Mouse (Mus musculus) neural tube, embryonic 14.5 days (tissue): ENCODE data around the gene Kdm5a. TPM values are rescaled to one million over a fixed set of nuclear protein-coding genes. Genes with fewer than 3 reads are reported as not detected.

ENCODE experiments used
- ATAC-seq: fragments of 200-750 bp; cut with Nextera tagmentation; 2 replicates; pipeline ENCODE4 v1.8.0; 2017; ENCODE audit warnings: low read depth, mild to moderate bottlenecking, moderate TSS enrichment, moderate library complexity
- H3K27ac ChIP-seq: fragments of 300-500 bp; sonication (generic); 2 replicates; pipeline ENCODE4 v1.5.1; 2014; ENCODE audit warnings: low read depth, mild to moderate bottlenecking, control low read depth, low read length, moderate library complexity, mixed read lengths
- H3K27me3 ChIP-seq: fragments of 300-500 bp; sonication (generic); 2 replicates; pipeline ENCODE4 v1.6.1; 2014; ENCODE audit warnings: low read length; ENCODE audit not compliant: control insufficient read depth, insufficient read depth
- H3K36me3 ChIP-seq: fragments of 300-500 bp; sonication (generic); 2 replicates; pipeline ENCODE4 v1.6.1; 2014; ENCODE audit warnings: low read length, mixed read lengths; ENCODE audit not compliant: control insufficient read depth, insufficient read depth
- H3K4me1 ChIP-seq: fragments of 300-500 bp; sonication (generic); 2 replicates; pipeline ENCODE4 v1.6.1; 2014; ENCODE audit warnings: low read length; ENCODE audit not compliant: control insufficient read depth, insufficient read depth
- H3K4me2 ChIP-seq: fragments of 300-500 bp; sonication (generic); 2 replicates; pipeline ENCODE4 v1.6.1; 2014; ENCODE audit warnings: mild to moderate bottlenecking, low read depth, low read length, control low read depth
- H3K4me3 ChIP-seq: fragments of 300-500 bp; sonication (generic); 2 replicates; pipeline ENCODE4 v1.5.1; 2014; ENCODE audit warnings: low read depth, low read length, control low read depth, mixed read lengths
- H3K9ac ChIP-seq: fragments of 300-500 bp; sonication (generic); replicated peaks from 2 replicates; pipeline ENCODE4 v1.6.1; 2014; ENCODE audit warnings: low read depth, mild to moderate bottlenecking, control low read depth, low read length, mixed read lengths
- H3K9me3 ChIP-seq: fragments of 300-500 bp; sonication (generic); 2 replicates; pipeline ENCODE4 v1.6.1; 2016; ENCODE audit warnings: low read length; ENCODE audit not compliant: control insufficient read depth
- WGBS: fragments of 180-500 bp; shearing (Covaris S2); extraction: QIAGEN DNeasy Blood & Tissue Kit; methylation state at CpG from one replicate; pipeline ENCODE4 v1.1.7; 2014; 5-methylcytosine and 5-hydroxymethylcytosine counted together
- polyA plus RNA-seq: library from polyadenylated mRNA; unstranded; fragments of >200 nt; fragmentation: Nextera tagmentation; extraction: Ambion mirVana; gene quantifications from 2 replicates; pipeline ENCODE4 v1.2.1, GENCODE M21; 2014

Gene Kdm5a
- polyA plus RNA-seq, 1 experiment from 2014 or later = 35.0 TPM

GRCm38 (mm10) chr6:120486051-120486510, 122.2 kb downstream of the Kdm5a start:
- ATAC-seq = no peak
- Histone ChIP-seq H3K27me3 (no peaks in the 10 kb centered on the region), H3K4me1 (peaks cover 21% of the 10 kb centered on the region), H3K9me3 (no peaks in the 10 kb centered on the region), H3K4me2 (no peak overlapping the region), H3K36me3 (no peaks in the 10 kb centered on the region), H3K27ac (no peak overlapping the region), H3K9ac (no peak overlapping the region), H3K4me3 (no peak overlapping the region)
- 64% methylated on average over 8 of the region's 8 CpGs for WGBS

- Histone ChIP-seq H3K27ac (no peak overlapping the region), H3K4me2 (no peak overlapping the region), H3K9me3 (no peaks in the 10 kb centered on the region), H3K36me3 (no peaks in the 10 kb centered on the region), H3K27me3 (no peaks in the 10 kb centered on the region), H3K4me3 (no peak overlapping the region), H3K4me1 (peaks cover 35% of the 10 kb centered on the region), H3K9ac (no peak overlapping the region)
- 88% methylated on average over 3 of the region's 3 CpGs for WGBS
- no peak for ATAC-seq
Measured at GRCm38 (mm10) chr6:120488647-120489046, 124.7 kb downstream of the Kdm5a start.

DNA sequence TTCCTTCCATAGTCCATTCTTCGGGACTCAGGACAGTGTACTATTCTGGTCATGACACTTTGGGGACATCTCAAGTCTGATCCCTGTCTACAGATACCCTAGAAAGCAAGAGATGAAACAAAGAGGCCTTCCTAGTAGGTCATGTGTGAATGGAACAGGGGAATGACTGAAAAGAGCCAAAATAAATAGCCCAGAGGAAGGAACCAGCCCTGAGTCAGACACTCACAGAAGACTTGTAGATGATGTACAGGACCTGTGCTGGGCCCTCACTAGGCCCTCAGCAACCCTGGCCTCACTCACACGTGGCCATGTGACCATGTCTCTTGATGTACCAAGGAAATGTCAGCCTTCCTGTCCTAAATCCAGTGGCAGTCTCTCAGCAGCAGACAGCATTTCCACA, 125.5 kb downstream of the Kdm5a start:
- Histone ChIP-seq H3K27ac (no peak overlapping the region), H3K4me1 (peaks cover 37% of the 10 kb centered on the region), H3K9ac (no peak overlapping the region), H3K36me3 (no peaks in the 10 kb centered on the region), H3K4me2 (no peak overlapping the region; the same call in 1 of the 2 replicates), H3K4me3 (no peak overlapping the region), H3K9me3 (no peaks in the 10 kb centered on the region), H3K27me3 (no peaks in the 10 kb centered on the region)
- no peak for ATAC-seq
- WGBS = 71% methylated on average over 2 of the region's 2 CpGs

GRCm38 (mm10) chr6:120491064-120491463, 127.1 kb downstream of the Kdm5a start:
- peaks cover 39% of the 10 kb centered on the region for H3K4me1 ChIP-seq

DNA sequence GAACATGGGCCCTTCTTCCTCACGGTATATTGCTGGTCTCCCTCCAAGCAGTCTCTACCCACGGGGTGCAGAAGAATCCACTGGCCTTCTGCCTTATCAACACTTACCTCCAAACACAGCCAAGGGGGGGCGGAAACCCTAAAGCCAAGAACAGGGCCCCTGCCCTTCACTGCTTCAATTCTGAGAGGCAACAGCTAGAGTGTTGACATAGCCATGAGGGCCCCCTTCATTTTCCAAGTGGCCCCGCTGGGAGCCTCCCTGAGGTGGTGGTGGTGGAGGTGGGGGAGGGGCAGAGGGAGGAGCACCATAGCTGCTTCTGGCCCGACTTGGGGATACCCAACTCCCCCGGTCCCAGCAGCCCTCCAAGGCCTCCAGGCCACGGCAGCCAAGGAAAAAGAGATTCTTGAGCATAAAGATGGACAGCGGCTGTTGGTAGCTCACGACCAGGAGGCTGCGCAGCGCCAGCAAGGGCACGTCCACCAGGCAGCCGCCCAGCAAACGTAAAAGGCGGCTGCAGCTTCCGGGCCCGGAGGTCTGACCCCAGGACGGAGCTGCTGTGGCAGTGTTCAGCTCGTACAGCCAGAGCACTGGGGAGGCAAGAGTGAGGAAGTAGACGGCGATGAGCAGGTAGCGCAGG, 128.1 kb downstream of the Kdm5a start:
- no peak for ATAC-seq

More at GRCm38 (mm10) chr6:120491064-120491463, 127.1 kb downstream of the Kdm5a start:
- 38% methylated on average over 7 of the region's 7 CpGs for WGBS
- no peak for ATAC-seq
- H3K9me3 ChIP-seq = no peaks in the 10 kb centered on the region
- H3K9ac ChIP-seq = no peak overlapping the region; the same call in 1 of the 2 replicates
- H3K27me3 ChIP-seq = no peaks in the 10 kb centered on the region
- peak overlapping the region; percentile 78 for H3K4me2 ChIP-seq
- H3K4me3 ChIP-seq = peak overlapping the region; percentile 73
- no peaks in the 10 kb centered on the region for H3K36me3 ChIP-seq
- H3K27ac ChIP-seq = no peak overlapping the region

DNA sequence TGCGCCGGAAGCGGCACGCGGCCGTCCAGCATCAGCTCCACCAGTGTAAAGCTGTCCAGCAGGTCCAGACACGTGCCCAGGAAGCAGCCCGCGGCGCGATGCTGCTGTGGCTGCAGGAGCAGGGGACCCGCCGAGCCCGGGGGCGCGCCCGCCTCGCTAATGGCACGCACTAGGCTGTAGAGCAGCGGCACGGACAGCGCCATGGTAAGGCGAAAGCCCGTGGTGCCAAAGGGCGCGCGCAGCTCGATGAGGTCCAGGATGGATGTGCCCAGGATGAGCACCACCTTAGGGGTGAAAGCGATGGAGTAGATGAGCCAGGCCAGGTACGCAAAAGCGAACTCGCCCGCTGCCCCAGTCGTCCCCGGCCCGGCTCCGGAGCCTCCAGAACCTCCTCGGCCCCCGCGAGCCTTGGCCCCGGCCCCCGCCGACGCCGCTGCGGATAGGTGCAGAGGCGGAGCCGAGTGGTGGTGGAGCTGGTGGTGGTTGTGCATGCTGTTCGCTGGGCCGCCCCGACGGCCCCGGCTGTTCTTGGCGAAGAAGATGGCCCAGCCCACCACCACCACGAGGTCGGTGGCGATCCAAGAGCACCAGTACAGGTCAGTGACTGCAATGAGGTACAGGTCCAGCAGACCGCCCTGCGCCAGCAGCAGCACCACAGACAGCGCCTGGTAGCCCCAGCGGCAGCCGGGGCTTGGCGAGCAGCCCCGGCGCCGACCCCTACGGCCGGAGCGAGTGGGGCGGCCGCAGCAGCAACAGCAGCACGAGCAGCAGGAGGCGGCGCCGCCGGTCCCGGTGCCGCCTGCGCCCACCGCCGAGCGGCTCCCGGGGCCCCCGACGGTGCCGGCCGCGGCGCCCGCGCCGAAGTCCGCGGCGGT, 128.8 kb downstream of the Kdm5a start:
- H3K9ac ChIP-seq = peak overlapping the region; percentile 91
- peaks cover 39% of the 10 kb centered on the region for H3K4me1 ChIP-seq
- peak overlapping the region; percentile 96 for H3K27ac ChIP-seq
- under 1% methylated on average over 69 of the region's 95 CpGs for WGBS
- peak; percentile 10 for ATAC-seq
- H3K9me3 ChIP-seq = no peaks in the 10 kb centered on the region
- H3K36me3 ChIP-seq = no peaks in the 10 kb centered on the region
- peak overlapping the region; percentile 78 for H3K4me2 ChIP-seq
- no peaks in the 10 kb centered on the region for H3K27me3 ChIP-seq
- peak overlapping the region; percentile 73 for H3K4me3 ChIP-seq

More for the DNA sequence above, 128.1 kb downstream of the Kdm5a start:
- peak overlapping the region; percentile 91 for H3K9ac ChIP-seq
- H3K27ac ChIP-seq = no peak overlapping the region
- peak overlapping the region; percentile 73 for H3K4me3 ChIP-seq
- no peaks in the 10 kb centered on the region for H3K27me3 ChIP-seq
- no peaks in the 10 kb centered on the region for H3K9me3 ChIP-seq
- H3K4me2 ChIP-seq = peak overlapping the region; percentile 78
- peaks cover 39% of the 10 kb centered on the region for H3K4me1 ChIP-seq
- no peaks in the 10 kb centered on the region for H3K36me3 ChIP-seq
- WGBS = 9% methylated on average over 22 of the region's 22 CpGs

DNA sequence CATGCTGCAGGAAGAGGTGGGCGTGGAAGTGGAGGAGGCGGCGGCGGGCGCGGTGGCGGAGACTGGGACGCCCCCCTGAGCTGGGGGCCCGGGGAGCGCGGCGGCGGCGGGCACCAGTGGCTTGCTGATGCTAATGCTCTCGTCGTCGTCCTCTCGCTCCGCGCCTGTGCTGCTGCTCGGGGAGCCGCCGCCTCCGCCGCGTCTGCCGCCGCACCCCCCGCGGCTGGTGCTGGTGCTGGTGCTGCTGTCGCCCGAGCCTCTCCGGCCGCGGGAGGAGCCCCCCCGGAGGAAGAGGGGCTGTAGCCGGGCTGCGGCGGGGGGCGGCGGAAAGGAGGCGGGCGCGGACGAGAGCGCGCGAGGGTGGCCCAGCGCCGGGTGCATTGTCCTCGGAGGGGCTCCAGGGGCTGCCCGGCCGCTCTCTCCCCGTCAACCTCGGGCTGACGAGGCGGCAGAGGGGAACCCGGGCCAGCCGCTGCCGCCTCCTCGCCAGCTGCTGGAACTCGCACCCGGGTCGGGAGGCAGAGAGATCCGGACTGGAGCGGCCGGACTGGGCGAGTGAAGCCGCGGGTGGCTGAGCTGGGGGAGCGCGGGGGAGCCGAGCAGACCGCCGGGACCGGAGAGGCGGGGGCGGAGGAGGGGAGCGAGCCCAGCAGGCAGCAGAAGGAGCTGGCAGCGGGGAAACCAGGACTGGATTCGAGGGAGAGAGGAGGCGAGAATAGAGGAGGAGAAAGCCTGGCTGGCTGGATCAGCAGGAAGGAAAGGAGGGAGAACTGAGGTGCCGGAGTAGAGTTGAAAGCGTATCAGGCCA, 129.7 kb downstream of the Kdm5a start, which contains the start of gene Tmem121b:
Tmem121b (minus strand) TSS at position 434 of the 808 bp plus-strand sequence.
- Histone ChIP-seq H3K27ac (peak within 1 kb of the TSS; percentile 96), H3K4me1 (peaks cover 39% of the 10 kb centered on the region)

More for the DNA sequence above, 129.7 kb downstream of the Kdm5a start, which contains the start of gene Tmem121b:
- H3K27me3 ChIP-seq = no peaks in the 10 kb centered on the region
- H3K36me3 ChIP-seq = no peaks in the 10 kb centered on the region
- H3K9ac ChIP-seq = peak within 1 kb of the TSS; percentile 91
- peak within 1 kb of the TSS; percentile 73 for H3K4me3 ChIP-seq
- peak within 1 kb of the TSS; percentile 78 for H3K4me2 ChIP-seq
- no peaks in the 10 kb centered on the region for H3K9me3 ChIP-seq
- WGBS = under 1% methylated on average over 51 of the region's 84 CpGs
- ATAC-seq = peak; percentile 86
